Mouse (Mus musculus) E14TG2a.4 (cell line): ENCODE measurements around the gene Th.

ENCODE experiments used
- H3K27me3 ChIP-seq: 2 replicates; pipeline ENCODE4 v1.6.1; 2014; ENCODE audit warnings: low read length, control low read depth; ENCODE audit not compliant: insufficient read depth
- H3K36me3 ChIP-seq: 2 replicates; pipeline ENCODE4 v1.6.1; 2014; ENCODE audit warnings: low read length, control low read depth; ENCODE audit not compliant: insufficient read depth
- H3K4me1 ChIP-seq: replicated peaks from 2 replicates; pipeline ENCODE4 v1.6.1; 2014; ENCODE audit warnings: low read depth, low read length, control low read depth
- H3K4me3 ChIP-seq: replicated peaks from 2 replicates; pipeline ENCODE4 v1.5.1; 2014; ENCODE audit warnings: mild to moderate bottlenecking, low read length
- H3K9me3 ChIP-seq: 2 replicates; pipeline ENCODE4 v1.6.1; 2014; ENCODE audit warnings: low read length, control low read depth
- CTCF ChIP-seq: conservative IDR thresholded peaks from 2 replicates; pipeline ENCODE4 v1.5.1; 2014; ENCODE audit warnings: low read length
- NANOG ChIP-seq: IDR thresholded peaks from 2 replicates; pipeline ENCODE4 v1.6.1; 2014; ENCODE audit warnings: borderline replicate concordance, low read length, mixed read lengths
- POU5F1 ChIP-seq: IDR thresholded peaks from 2 replicates; pipeline ENCODE4 v1.6.1; 2014; ENCODE audit warnings: low read length, borderline replicate concordance

Gene Th

GRCm38 (mm10) chr7:142895223-142895840, 35.6 kb downstream of the Th start:
- no peaks in the 10 kb centered on the region for H3K9me3 ChIP-seq
- H3K27me3 ChIP-seq, result peaks cover 93% of the 10 kb centered on the region
- H3K4me3 ChIP-seq, result no peak overlapping the region
- TF ChIP-seq CTCF, result no peak
- TF ChIP-seq NANOG, result no peak
- no peak for TF ChIP-seq POU5F1
- no peaks in the 10 kb centered on the region for H3K36me3 ChIP-seq
- peaks cover 18% of the 10 kb centered on the region; the same call in 1 of the 2 replicates for H3K4me1 ChIP-seq

- TF ChIP-seq POU5F1, result no peak
- peak; percentile 99 for TF ChIP-seq CTCF
- Histone ChIP-seq H3K9me3 (no peaks in the 10 kb centered on the region), H3K27me3 (peaks cover 90% of the 10 kb centered on the region), H3K36me3 (no peaks in the 10 kb centered on the region), H3K4me1 (peaks cover 14% of the 10 kb centered on the region; the same call in 1 of the 2 replicates), H3K4me3 (no peak overlapping the region)
Observed at GRCm38 (mm10) chr7:142894669-142895068, 36.3 kb downstream of the Th start.

GRCm38 (mm10) chr7:142893721-142894639, 36.9 kb downstream of the Th start:
- TF ChIP-seq POU5F1, result no peak
- no peak for TF ChIP-seq CTCF
- no peak for TF ChIP-seq NANOG
- Histone ChIP-seq H3K4me3 (no peak overlapping the region), H3K9me3 (no peaks in the 10 kb centered on the region), H3K36me3 (no peaks in the 10 kb centered on the region), H3K27me3 (peaks cover 86% of the 10 kb centered on the region), H3K4me1 (peaks cover 13% of the 10 kb centered on the region; the same call in 1 of the 2 replicates)

- H3K4me1 ChIP-seq, result peaks cover 11% of the 10 kb centered on the region; the same call in 1 of the 2 replicates
- no peak overlapping the region for H3K4me3 ChIP-seq
- TF ChIP-seq POU5F1, result no peak
- TF ChIP-seq NANOG, result no peak
- no peak for TF ChIP-seq CTCF
Observed at GRCm38 (mm10) chr7:142893296-142893695, 37.6 kb downstream of the Th start.

GRCm38 (mm10) chr7:142869419-142870163, 61.3 kb downstream of the Th start:
- H3K36me3 ChIP-seq, result no peaks in the 10 kb centered on the region
- no peak for TF ChIP-seq CTCF
- TF ChIP-seq POU5F1, result no peak
- no peak for TF ChIP-seq NANOG
- H3K4me1 ChIP-seq, result no peaks in the 10 kb centered on the region
- no peak overlapping the region for H3K4me3 ChIP-seq
- peaks cover 26% of the 10 kb centered on the region for H3K27me3 ChIP-seq
- no peaks in the 10 kb centered on the region for H3K9me3 ChIP-seq

More at GRCm38 (mm10) chr7:142893296-142893695, 37.6 kb downstream of the Th start:
- no peaks in the 10 kb centered on the region for H3K9me3 ChIP-seq
- H3K27me3 ChIP-seq, result peaks cover 86% of the 10 kb centered on the region
- H3K36me3 ChIP-seq, result no peaks in the 10 kb centered on the region

GRCm38 (mm10) chr7:142850681-142851080, 80.2 kb downstream of the Th start:
- no peak for TF ChIP-seq NANOG
- TF ChIP-seq POU5F1, result no peak
- peak; percentile 81 for TF ChIP-seq CTCF
- no peaks in the 10 kb centered on the region for H3K36me3 ChIP-seq
- H3K4me3 ChIP-seq, result no peak overlapping the region
- no peaks in the 10 kb centered on the region for H3K4me1 ChIP-seq
- peaks cover 5% of the 10 kb centered on the region; the same call in 1 of the 2 replicates for H3K9me3 ChIP-seq
- H3K27me3 ChIP-seq, result peaks cover 5% of the 10 kb centered on the region; the same call in 1 of the 2 replicates
